ENCODE assay signal across 27 mouse cellular contexts in genomic region chr10:115801464-115801863, GRCm38 (mm10). TPM values are rescaled to one million over a fixed set of nuclear protein-coding genes. Genes with fewer than 3 reads are reported as not detected.
A peak's percentile ranks its signal among the peaks of the same experiment; 100 is the strongest.
DNase-seq lines count a peak whose midpoint lies in the region; ATAC-seq and TF ChIP-seq lines count a peak whose summit lies in the region.
"Had no signal": no experiment of that assay in that cellular context is flagged by ENCODE, and none has a peak within 500 bp of the region (broad histone marks: within the 10 kb centered on the region; RNA-seq: fewer than 3 reads in every experiment).

No protein-coding gene starts in this region.

- WGBS in liver, embryonic 16.5 days (ENCODE audit: insufficient replicate concordance): 66% methylated on average over 3 of the region's 3 CpGs
- 58% methylated on average over 3 of the region's 3 CpGs for WGBS in liver, embryonic 12.5 days (ENCODE audit: insufficient replicate concordance)

- H3K9ac ChIP-seq in liver, embryonic 16.5 days (ENCODE audit: low read depth, low read length): no peak overlapping the region
- no peak overlapping the region for H3K9ac ChIP-seq in liver, embryonic 12.5 days
- H3K9ac ChIP-seq: embryonic facial prominence, embryonic 15.5 days; forebrain, embryonic 12.5 days; heart, embryonic 15.5 days; hindbrain, embryonic 13.5 days; limb, embryonic 15.5 days had no signal

- H3K36me3 ChIP-seq in liver, embryonic 16.5 days (ENCODE audit: control insufficient read depth, insufficient read depth): no peaks in the 10 kb centered on the region
- no peaks in the 10 kb centered on the region for H3K36me3 ChIP-seq in liver, embryonic 12.5 days
- H3K36me3 ChIP-seq: embryonic facial prominence, embryonic 10.5 days; embryonic facial prominence, embryonic 15.5 days; forebrain, embryonic 12.5 days; G1E; heart, embryonic 15.5 days; hindbrain, embryonic 13.5 days; limb, embryonic 10.5 days; limb, embryonic 15.5 days had no signal

- H3K27me3 ChIP-seq in liver, embryonic 16.5 days (ENCODE audit: control insufficient read depth, insufficient read depth, low read depth, low read length): no peaks in the 10 kb centered on the region
- no peaks in the 10 kb centered on the region for H3K27me3 ChIP-seq in liver, embryonic 12.5 days (replicated peaks)
- H3K27me3 ChIP-seq: embryonic facial prominence, embryonic 15.5 days; heart, embryonic 15.5 days; hindbrain, embryonic 13.5 days; limb, embryonic 15.5 days had no signal

- TF ChIP-seq CTCF in gastrocnemius, adult 2 months (IDR thresholded peaks at IDR 0.05): no peak
- TF ChIP-seq CTCF in layer of hippocampus, adult 2 months (conservative IDR thresholded peaks at IDR 0.05): no peak

- intact Hi-C loops in gastrocnemius, adult 2 months (cut with DNase I): no loop called here
- intact Hi-C loops in gastrocnemius, postnatal 36 days (cut with DNase I): no loop called here

- no peaks in the 10 kb centered on the region for H3K4me1 ChIP-seq in liver, embryonic 16.5 days (ENCODE audit: control insufficient read depth, low read depth, low read length)
- H3K4me1 ChIP-seq in liver, embryonic 12.5 days: 0 out of 2 replicates have a peak, but pooled peaks cover 2% of the 10 kb centered on the region
- H3K4me1 ChIP-seq: embryonic facial prominence, embryonic 10.5 days; embryonic facial prominence, embryonic 15.5 days; forebrain, embryonic 12.5 days; heart, embryonic 15.5 days; hindbrain, embryonic 13.5 days; limb, embryonic 15.5 days had no signal

- H3K9me3 ChIP-seq in liver, embryonic 16.5 days (replicated peaks; ENCODE audit: control insufficient read depth, low read length): no peaks in the 10 kb centered on the region
- H3K9me3 ChIP-seq in liver, embryonic 12.5 days (replicated peaks): no peaks in the 10 kb centered on the region
- H3K9me3 ChIP-seq: embryonic facial prominence, embryonic 10.5 days; embryonic facial prominence, embryonic 15.5 days; forebrain, embryonic 12.5 days; heart, embryonic 15.5 days; hindbrain, embryonic 13.5 days; limb, embryonic 10.5 days; limb, embryonic 15.5 days had no signal

- H3K4me3 ChIP-seq in gastrocnemius, adult 2 months: no peak overlapping the region
- H3K4me3 ChIP-seq in liver, embryonic 16.5 days (ENCODE audit: low read depth, low read length): no peak overlapping the region
- H3K4me3 ChIP-seq in liver, embryonic 12.5 days: no peak overlapping the region
- H3K4me3 ChIP-seq in layer of hippocampus, adult 2 months: no peak overlapping the region
- H3K4me3 ChIP-seq: embryonic facial prominence, embryonic 10.5 days; embryonic facial prominence, embryonic 15.5 days; forebrain, embryonic 12.5 days; heart, embryonic 15.5 days; hindbrain, embryonic 13.5 days; limb, embryonic 10.5 days; limb, embryonic 15.5 days had no signal

- DNase-seq in gastrocnemius, adult 2 months: peak; percentile 36
- DNase-seq in gastrocnemius, postnatal 36 days: no peak
- DNase-seq in kidney, adult 9 months: peak; percentile 44
- no peak for DNase-seq in kidney, adult 11 months
- no peak for DNase-seq in layer of hippocampus, adult 2 months (ENCODE audit: low spot score in 2 of 2)
- DNase-seq: adrenal gland, adult 8-10 months; cerebellum, adult 8-10 months; cerebellum, postnatal 25 days; heart, postnatal 36 days; layer of hippocampus, postnatal 36 days; lung, adult 2 months; lung, postnatal 10 days; midbrain, embryonic 14.5 days had no signal

- H3K4me2 ChIP-seq in liver, embryonic 16.5 days (ENCODE audit: low read depth, low read length): no peak overlapping the region
- H3K4me2 ChIP-seq in liver, embryonic 12.5 days: no peak overlapping the region
- H3K4me2 ChIP-seq: embryonic facial prominence, embryonic 15.5 days; forebrain, embryonic 12.5 days; heart, embryonic 15.5 days; hindbrain, embryonic 13.5 days; limb, embryonic 15.5 days had no signal

- peak; percentile 57; the same call in 1 of the 2 replicates for ATAC-seq in liver, embryonic 16.5 days (ENCODE audit: low read depth)
- no peak for ATAC-seq in liver, embryonic 12.5 days
- ATAC-seq in granulocyte monocyte progenitor cell, adult 5-6 weeks (replicated peaks; ENCODE audit: poor library complexity, severe bottlenecking): no peak

- peak overlapping the region; percentile 80 for H3K27ac ChIP-seq in gastrocnemius, adult 2 months
- H3K27ac ChIP-seq in liver, embryonic 16.5 days (ENCODE audit: low read length): no peak overlapping the region
- H3K27ac ChIP-seq in liver, embryonic 12.5 days: no peak overlapping the region
- no peak overlapping the region for H3K27ac ChIP-seq in layer of hippocampus, adult 2 months
- H3K27ac ChIP-seq: embryonic facial prominence, embryonic 10.5 days; embryonic facial prominence, embryonic 15.5 days; forebrain, embryonic 12.5 days; heart, embryonic 15.5 days; hindbrain, embryonic 13.5 days; kidney, postnatal 0 days; limb, embryonic 10.5 days; limb, embryonic 15.5 days; macrophage had no signal

RNA-seq across cellular contexts. Expression of gene Tspan8, which starts 15.2 kb away (rescaled TPM):
- 100 to 1,000 TPM in 1 of 2 experiments, 10 to 100 TPM in 1; 73.0 to 109 TPM for total RNA-seq in gastrocnemius, adult 2 months (2021)
- total RNA-seq in gastrocnemius, postnatal 36 days (2021): 10 to 100 TPM; 77.7 to 88.5 TPM
- 56.6 and 59.5 TPM in 2 replicates for polyA plus RNA-seq in liver, embryonic 16.5 days (2015; fragmentation: Nextera tagmentation; extraction: Ambion mirVana)
- 53.8 and 56.1 TPM in 2 replicates for polyA plus RNA-seq in liver, embryonic 12.5 days (2016; fragmentation: Nextera tagmentation; extraction: Ambion mirVana)
- not detected in 2 replicates for total RNA-seq in granulocyte monocyte progenitor cell, adult 5-6 weeks (2014; fragmentation: Nextera tagmentation)
- total RNA-seq in granulocyte monocyte progenitor cell, adult 5-6 weeks (2017): 1.6 TPM in 1 of 2 replicates, not detected in the other
- total RNA-seq in layer of hippocampus, adult 2 months (2021): under 1 TPM in 1 of 2 experiments, not detected in 1; 0.26 TPM
- total RNA-seq: monocyte, adult 5-6 weeks had no signal
- polyA plus RNA-seq: G1E; macrophage; midbrain, embryonic 14.5 days had no signal

Comparison
In these comparisons a context has a peak if more than half of its experiments do, and no peak if none do; other contexts are left out.
1. DNase-seq: peak in gastrocnemius, adult 2 months (single experiment) and kidney, adult 9 months (single experiment); none in gastrocnemius, postnatal 36 days (0 of 2), kidney, adult 11 months (single experiment) and layer of hippocampus, adult 2 months (0 of 2).
2. RNA of gene Tspan8, which starts 15.2 kb away (total RNA-seq): 73.0 to 109 TPM in gastrocnemius, adult 2 months and 77.7 to 88.5 TPM in gastrocnemius, postnatal 36 days; 0.26 TPM in layer of hippocampus, adult 2 months and 1.6 TPM in granulocyte monocyte progenitor cell, adult 5-6 weeks; every median in the first group is over 10 times any median in the second.